Mouse (Mus musculus): ENCODE results near the gene Vezt. TPM values are rescaled to one million over a fixed set of nuclear protein-coding genes. Genes with fewer than 3 reads are reported as not detected.
A peak's percentile ranks its signal among the peaks of the same experiment; 100 is the strongest.

Vezt gene
- polyA plus RNA-seq, 1 experiment from 2014 or later = 11.3 TPM

GRCm38 (mm10) chr10:93950991-93951390 lies 84.6 kb downstream of the Vezt start:
- no peak overlapping the region for H3K4me2 ChIP-seq
- no peak for DNase-seq
- WGBS (ENCODE audit: insufficient replicate concordance) = 68% methylated on average over 3 of the region's 3 CpGs
- no peaks in the 10 kb centered on the region for H3K36me3 ChIP-seq
- H3K9ac ChIP-seq = no peak overlapping the region
- no peak overlapping the region for H3K27ac ChIP-seq
- H3K9me3 ChIP-seq (replicated peaks) = no peaks in the 10 kb centered on the region
- no peak overlapping the region for H3K4me3 ChIP-seq (replicated peaks)
- ATAC-seq (ENCODE audit: low read depth) = no peak
- 0 out of 2 replicates have a peak, but pooled peaks cover 3% of the 10 kb centered on the region for H3K27me3 ChIP-seq
- no peaks in the 10 kb centered on the region for H3K4me1 ChIP-seq (replicated peaks)

GRCm38 (mm10) chr10:93949921-93950320 lies 85.7 kb downstream of the Vezt start:
- Histone ChIP-seq H3K4me1 (replicated peaks) (no peaks in the 10 kb centered on the region), H3K9ac (no peak overlapping the region), H3K4me2 (no peak overlapping the region), H3K4me3 (replicated peaks) (no peak overlapping the region), H3K9me3 (replicated peaks) (no peaks in the 10 kb centered on the region), H3K27me3 (0 out of 2 replicates have a peak, but pooled peaks cover 3% of the 10 kb centered on the region), H3K36me3 (no peaks in the 10 kb centered on the region), H3K27ac (no peak overlapping the region)
- ATAC-seq (ENCODE audit: low read depth) = no peak
- 70% methylated on average over 2 of the region's 2 CpGs for WGBS (ENCODE audit: insufficient replicate concordance)
- no peak for DNase-seq

- Histone ChIP-seq H3K27ac (no peak overlapping the region), H3K27me3 (0 out of 2 replicates have a peak, but pooled peaks cover 3% of the 10 kb centered on the region)
- 53% methylated on average over 9 of the region's 9 CpGs for WGBS (ENCODE audit: insufficient replicate concordance)
Measured at GRCm38 (mm10) chr10:93945843-93946499, 89.6 kb downstream of the Vezt start.

GRCm38 (mm10) chr10:93945364-93945763 lies 90.3 kb downstream of the Vezt start:
- ATAC-seq (ENCODE audit: low read depth) (no peak), DNase-seq (no peak)
- H3K4me2 ChIP-seq = no peak overlapping the region
- H3K27ac ChIP-seq = no peak overlapping the region
- no peaks in the 10 kb centered on the region for H3K9me3 ChIP-seq (replicated peaks)
- H3K36me3 ChIP-seq = no peaks in the 10 kb centered on the region
- no peak overlapping the region for H3K9ac ChIP-seq
- WGBS (ENCODE audit: insufficient replicate concordance) = 40% methylated on average over 4 of the region's 4 CpGs
- 0 out of 2 replicates have a peak, but pooled peaks cover 3% of the 10 kb centered on the region for H3K27me3 ChIP-seq
- H3K4me1 ChIP-seq (replicated peaks) = no peaks in the 10 kb centered on the region
- no peak overlapping the region for H3K4me3 ChIP-seq (replicated peaks)

More at GRCm38 (mm10) chr10:93945843-93946499, 89.6 kb downstream of the Vezt start:
- no peak for DNase-seq
- H3K36me3 ChIP-seq = no peaks in the 10 kb centered on the region
- no peaks in the 10 kb centered on the region for H3K4me1 ChIP-seq (replicated peaks)
- ATAC-seq (ENCODE audit: low read depth) = peak; percentile 61
- no peak overlapping the region for H3K9ac ChIP-seq
- no peaks in the 10 kb centered on the region for H3K9me3 ChIP-seq (replicated peaks)
- no peak overlapping the region for H3K4me3 ChIP-seq (replicated peaks)
- no peak overlapping the region for H3K4me2 ChIP-seq

- H3K9ac ChIP-seq = no peak overlapping the region
- H3K4me2 ChIP-seq = no peak overlapping the region
- no peak for DNase-seq
- H3K36me3 ChIP-seq = no peaks in the 10 kb centered on the region
- no peak overlapping the region for H3K27ac ChIP-seq
- no peak overlapping the region for H3K4me3 ChIP-seq (replicated peaks)
- no peaks in the 10 kb centered on the region for H3K4me1 ChIP-seq (replicated peaks)
- H3K27me3 ChIP-seq = 0 out of 2 replicates have a peak, but pooled peaks cover 3% of the 10 kb centered on the region
- no peak for ATAC-seq (ENCODE audit: low read depth)
- WGBS (ENCODE audit: insufficient replicate concordance) = 46% methylated on average over 5 of the region's 5 CpGs
- H3K9me3 ChIP-seq (replicated peaks) = no peaks in the 10 kb centered on the region
Measured at GRCm38 (mm10) chr10:93944241-93944640, 91.4 kb downstream of the Vezt start.

GRCm38 (mm10) chr10:93940279-93940678 lies 95.3 kb downstream of the Vezt start:
- H3K27me3 ChIP-seq = no peaks in the 10 kb centered on the region
- ATAC-seq (ENCODE audit: low read depth) (no peak), DNase-seq (no peak)
- 74% methylated on average over 5 of the region's 5 CpGs for WGBS (ENCODE audit: insufficient replicate concordance)
- no peak overlapping the region for H3K4me2 ChIP-seq
- no peaks in the 10 kb centered on the region for H3K36me3 ChIP-seq
- no peak overlapping the region for H3K4me3 ChIP-seq (replicated peaks)
- no peaks in the 10 kb centered on the region for H3K9me3 ChIP-seq (replicated peaks)
- no peaks in the 10 kb centered on the region for H3K4me1 ChIP-seq (replicated peaks)
- H3K27ac ChIP-seq = no peak overlapping the region
- no peak overlapping the region for H3K9ac ChIP-seq

- no peak overlapping the region for H3K9ac ChIP-seq
- ATAC-seq (ENCODE audit: low read depth) (no peak), DNase-seq (no peak)
- WGBS (ENCODE audit: insufficient replicate concordance) = 78% methylated on average over 8 of the region's 8 CpGs
- H3K4me3 ChIP-seq (replicated peaks) = no peak overlapping the region
- H3K4me1 ChIP-seq (replicated peaks) = no peaks in the 10 kb centered on the region
- no peaks in the 10 kb centered on the region for H3K9me3 ChIP-seq (replicated peaks)
- no peaks in the 10 kb centered on the region for H3K36me3 ChIP-seq
- no peak overlapping the region for H3K27ac ChIP-seq
- no peak overlapping the region for H3K4me2 ChIP-seq
- no peaks in the 10 kb centered on the region for H3K27me3 ChIP-seq
Measured at GRCm38 (mm10) chr10:93939676-93940075, 95.9 kb downstream of the Vezt start.

GRCm38 (mm10) chr10:93938844-93939271 lies 96.8 kb downstream of the Vezt start:
- ATAC-seq (ENCODE audit: low read depth) = no peak
- H3K27ac ChIP-seq = no peak overlapping the region
- no peak for DNase-seq
- no peaks in the 10 kb centered on the region for H3K27me3 ChIP-seq
- H3K9ac ChIP-seq = no peak overlapping the region
- no peak overlapping the region for H3K4me3 ChIP-seq (replicated peaks)
- no peaks in the 10 kb centered on the region for H3K4me1 ChIP-seq (replicated peaks)
- no peaks in the 10 kb centered on the region for H3K9me3 ChIP-seq (replicated peaks)
- 80% methylated on average over 20 of the region's 20 CpGs for WGBS (ENCODE audit: insufficient replicate concordance)
- H3K36me3 ChIP-seq = no peaks in the 10 kb centered on the region
- H3K4me2 ChIP-seq = no peak overlapping the region

GRCm38 (mm10) chr10:93933980-93934379 lies 101.6 kb downstream of the Vezt start:
- no peak overlapping the region for H3K4me2 ChIP-seq

GRCm38 (mm10) chr10:93932861-93933260 lies 102.8 kb downstream of the Vezt start:
- DNase-seq (no peak), ATAC-seq (ENCODE audit: low read depth) (no peak)
- no peak overlapping the region for H3K9ac ChIP-seq
- H3K27me3 ChIP-seq = peaks cover 21% of the 10 kb centered on the region; the same call in 1 of the 2 replicates
- no peaks in the 10 kb centered on the region for H3K36me3 ChIP-seq
- no peak overlapping the region for H3K27ac ChIP-seq
- 70% methylated on average over 5 of the region's 5 CpGs for WGBS (ENCODE audit: insufficient replicate concordance)
- H3K9me3 ChIP-seq (replicated peaks) = no peaks in the 10 kb centered on the region
- no peak overlapping the region for H3K4me2 ChIP-seq
- no peak overlapping the region for H3K4me3 ChIP-seq (replicated peaks)
- no peaks in the 10 kb centered on the region for H3K4me1 ChIP-seq (replicated peaks)

More at GRCm38 (mm10) chr10:93933980-93934379, 101.6 kb downstream of the Vezt start:
- DNase-seq = no peak
- H3K4me1 ChIP-seq (replicated peaks) = no peaks in the 10 kb centered on the region
- no peak overlapping the region for H3K27ac ChIP-seq
- no peak for ATAC-seq (ENCODE audit: low read depth)
- WGBS (ENCODE audit: insufficient replicate concordance) = 69% methylated on average over 9 of the region's 9 CpGs
- H3K9ac ChIP-seq = no peak overlapping the region
- peaks cover 21% of the 10 kb centered on the region; the same call in 1 of the 2 replicates for H3K27me3 ChIP-seq
- no peak overlapping the region for H3K4me3 ChIP-seq (replicated peaks)
- H3K9me3 ChIP-seq (replicated peaks) = no peaks in the 10 kb centered on the region
- no peaks in the 10 kb centered on the region for H3K36me3 ChIP-seq

- H3K4me3 ChIP-seq (replicated peaks) = no peak overlapping the region
- no peak for DNase-seq
- H3K27ac ChIP-seq = no peak overlapping the region
Measured at GRCm38 (mm10) chr10:93932020-93932419, 103.6 kb downstream of the Vezt start.

GRCm38 (mm10) chr10:93931431-93931830 lies 104.2 kb downstream of the Vezt start:
- no peak overlapping the region for H3K4me3 ChIP-seq (replicated peaks)
- H3K4me1 ChIP-seq (replicated peaks) = no peaks in the 10 kb centered on the region
- no peaks in the 10 kb centered on the region for H3K9me3 ChIP-seq (replicated peaks)
- peaks cover 21% of the 10 kb centered on the region; the same call in 1 of the 2 replicates for H3K27me3 ChIP-seq
- DNase-seq = no peak
- no peak for ATAC-seq (ENCODE audit: low read depth)
- no peak overlapping the region for H3K9ac ChIP-seq
- H3K4me2 ChIP-seq = no peak overlapping the region
- no peaks in the 10 kb centered on the region for H3K36me3 ChIP-seq
- H3K27ac ChIP-seq = no peak overlapping the region
- 68% methylated on average over 9 of the region's 9 CpGs for WGBS (ENCODE audit: insufficient replicate concordance)

More at GRCm38 (mm10) chr10:93932020-93932419, 103.6 kb downstream of the Vezt start:
- no peaks in the 10 kb centered on the region for H3K4me1 ChIP-seq (replicated peaks)
- WGBS (ENCODE audit: insufficient replicate concordance) = 50% methylated on average over 5 of the region's 5 CpGs
- no peaks in the 10 kb centered on the region for H3K36me3 ChIP-seq
- H3K9ac ChIP-seq = no peak overlapping the region
- no peak overlapping the region for H3K4me2 ChIP-seq
- ATAC-seq (ENCODE audit: low read depth) = no peak
- no peaks in the 10 kb centered on the region for H3K9me3 ChIP-seq (replicated peaks)
- peaks cover 21% of the 10 kb centered on the region; the same call in 1 of the 2 replicates for H3K27me3 ChIP-seq
